Mouse (Mus musculus): ENCODE measurements around the gene Myh14. TPM values are rescaled to one million over a fixed set of nuclear protein-coding genes. Genes with fewer than 3 reads are reported as not detected.
A peak's percentile ranks its signal among the peaks of the same experiment; 100 is the strongest.

Myh14 gene
- total and polyA plus RNA-seq, 3 experiments = 0.09 to 1.5 (median 0.60) TPM

GRCm38 (mm10) chr7:44560435-44561400, 109.9 kb downstream of the Myh14 start (continued):
- TF ChIP-seq POLR2AphosphoS2 (IDR thresholded peaks at IDR 0.05; ENCODE audit: low read depth, low read length) = no peak
- TF ChIP-seq IRF4 (IDR thresholded peaks at IDR 0.05; ENCODE audit: low read depth, low read length) = peak; percentile 14; the same call in 1 of the 2 replicates
- no peak for TF ChIP-seq EP300 (IDR thresholded peaks at IDR 0.05; ENCODE audit: low read length)
- TF ChIP-seq MAFK (IDR thresholded peaks at IDR 0.05; ENCODE audit: insufficient replicate concordance, low read length) = no peak
- no peak for TF ChIP-seq MAZ (IDR thresholded peaks at IDR 0.05; ENCODE audit: low read depth, low read length)
- TF ChIP-seq JUND (conservative IDR thresholded peaks at IDR 0.05; ENCODE audit: low read depth, low read length) = no peak
- no peak for TF ChIP-seq GABPA (IDR thresholded peaks at IDR 0.05; ENCODE audit: insufficient replicate concordance, low read depth, low read length)
- no peak for TF ChIP-seq TBP (conservative IDR thresholded peaks at IDR 0.05; ENCODE audit: low read depth, low read length)
- TF ChIP-seq SMC3 (IDR thresholded peaks at IDR 0.05; ENCODE audit: low read depth, low read length) = peak; percentile 92
- no peak for TF ChIP-seq ZMIZ1 (IDR thresholded peaks at IDR 0.05; ENCODE audit: low read depth, low read length)
- no peak for TF ChIP-seq MYC (IDR thresholded peaks at IDR 0.05; ENCODE audit: low read depth, low read length)
- no peak for TF ChIP-seq BHLHE40 (IDR thresholded peaks at IDR 0.05; ENCODE audit: low read depth, low read length)
- TF ChIP-seq E2F4 (IDR thresholded peaks at IDR 0.05; ENCODE audit: insufficient replicate concordance, low read depth, low read length) = no peak
- no peak for TF ChIP-seq NELFE (IDR thresholded peaks at IDR 0.05; ENCODE audit: low read depth, low read length)
- no peak for TF ChIP-seq MEF2A (IDR thresholded peaks at IDR 0.05; ENCODE audit: borderline replicate concordance, low read depth, low read length)
- TF ChIP-seq RAD21 (IDR thresholded peaks at IDR 0.05; ENCODE audit: low read depth, low read length) = peak; percentile 90
- TF ChIP-seq UBTF (IDR thresholded peaks at IDR 0.05; ENCODE audit: low read depth, low read length) = no peak

DNA sequence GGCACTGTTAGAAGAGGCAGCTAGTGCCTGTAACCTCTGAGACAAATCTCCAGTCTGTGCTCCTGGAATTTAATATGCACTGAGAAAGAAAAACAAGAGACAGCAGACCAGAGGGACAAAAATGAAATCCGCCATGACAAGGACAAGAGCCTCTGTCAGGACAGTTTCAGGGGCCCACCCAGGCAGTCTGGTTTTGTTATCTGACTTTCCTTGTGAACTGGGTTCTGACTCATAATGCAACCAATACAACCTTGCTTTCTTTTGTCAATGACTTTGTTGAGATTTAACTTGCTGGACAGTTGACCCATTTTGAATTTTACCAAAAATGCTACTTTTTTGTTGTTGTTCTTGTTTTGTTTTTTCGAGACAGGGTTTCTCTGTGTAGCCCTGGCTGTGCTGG, 113.0 kb downstream of the Myh14 start:
- Histone ChIP-seq H3K4me1 (ENCODE audit: control insufficient read depth in 1 of 2, insufficient read depth in 2 of 2) (peaks cover 2 to 34% of the 10 kb centered on the region in 2 experiments; a peak in 3 of 4 replicates), H3K36me3 (replicated peaks in 1 of 2; ENCODE audit: control insufficient read depth in 1 of 2, insufficient read depth in 1 of 2, low read length in 1 of 2) (peaks cover 0 to under 1% of the 10 kb centered on the region in 2 experiments), H3K27ac (ENCODE audit: insufficient read depth, low read depth) (no peak overlapping the region), H3K4me3 (replicated peaks in 1 of 3; ENCODE audit: low read depth in 2 of 3, low read length in 2 of 3, poor library complexity in 1 of 3) (no peak overlapping the region), H3K27me3 (replicated peaks) (no peaks in the 10 kb centered on the region), H3K9ac (ENCODE audit: insufficient read depth, low read depth) (no peak overlapping the region), H3K79me2 (replicated peaks; ENCODE audit: control insufficient read depth, extremely low read depth, insufficient read depth, poor library complexity, severe bottlenecking) (no peaks in the 10 kb centered on the region), H3K4me2 (ENCODE audit: insufficient read depth, low read depth, poor library complexity, severe bottlenecking) (no peak overlapping the region), H3K9me3 (replicated peaks; ENCODE audit: low read length) (no peaks in the 10 kb centered on the region)
- in situ Hi-C loops (cut with MboI; ENCODE audit: low pct_ligation_motif_present, low pct_unique_long_range_greater_than_20kb, low sequenced_read_pairs) (loop anchor here (5.0 kb wide), 1 partner anchor 95 kb away; no protein-coding TSS in a partner anchor), dilution Hi-C loops (cut with MboI; ENCODE audit: extremely low pct_ligation_motif_present, extremely low pct_unique_long_range_greater_than_20kb, low sequenced_read_pairs) (no loop called here)
- DNase-seq (ENCODE audit: extremely low read depth) = no peak
- no peak for TF ChIP-seq USF2 (conservative IDR thresholded peaks at IDR 0.05; ENCODE audit: low read depth, low read length)
- peak; percentile 84 for TF ChIP-seq RCOR1 (conservative IDR thresholded peaks at IDR 0.05; ENCODE audit: low read depth, low read length)
- TF ChIP-seq RAD21 (IDR thresholded peaks at IDR 0.05; ENCODE audit: low read depth, low read length) = no peak
- no peak for TF ChIP-seq NRF1 (IDR thresholded peaks at IDR 0.05; ENCODE audit: low read depth, low read length)
- no peak; the same call in 1 of the 2 replicates for TF ChIP-seq ETS1 (conservative IDR thresholded peaks at IDR 0.05; ENCODE audit: low read depth, low read length)
- TF ChIP-seq SIN3A (IDR thresholded peaks at IDR 0.05; ENCODE audit: low read length) = no peak
- TF ChIP-seq CHD1 (IDR thresholded peaks at IDR 0.05; ENCODE audit: low read depth, low read length) = no peak
- TF ChIP-seq IRF4 (IDR thresholded peaks at IDR 0.05; ENCODE audit: low read depth, low read length) = peak; percentile 93
- TF ChIP-seq USF1 (IDR thresholded peaks at IDR 0.05; ENCODE audit: low read depth, low read length) = no peak
- TF ChIP-seq E2F4 (IDR thresholded peaks at IDR 0.05; ENCODE audit: insufficient replicate concordance, low read depth, low read length) = no peak
- TF ChIP-seq EP300 (IDR thresholded peaks at IDR 0.05; ENCODE audit: low read length) = peak; percentile 69
- peak; percentile 64 for TF ChIP-seq JUN (IDR thresholded peaks at IDR 0.05; ENCODE audit: insufficient read depth, low read depth, low read length)
- peak; percentile 50; the same call in 1 of the 2 replicates for TF ChIP-seq MEF2A (IDR thresholded peaks at IDR 0.05; ENCODE audit: borderline replicate concordance, low read depth, low read length)
- TF ChIP-seq JUND (conservative IDR thresholded peaks at IDR 0.05; ENCODE audit: low read depth, low read length) = peak; percentile 83

Measured in CH12.LX (cell line).